Mouse (Mus musculus) neural tube, embryonic 11.5 days (tissue): ENCODE results near the gene Ehhadh. TPM values are rescaled to one million over a fixed set of nuclear protein-coding genes. Genes with fewer than 3 reads are reported as not detected.

Experiments used
- ATAC-seq: fragments of 200-750 bp; cut with Nextera tagmentation; 2 replicates; pipeline ENCODE4 v1.8.0; 2017; ENCODE audit warnings: moderate number of reproducible peaks, mild to moderate bottlenecking, moderate TSS enrichment, moderate library complexity; ENCODE audit not compliant: insufficient read depth, low FRiP score, low TSS enrichment
- DNase-seq: peaks from one replicate; pipeline ENCODE4 v3.0.0-alpha.2; 2015; ENCODE audit warnings: low spot score
- H3K27ac ChIP-seq: fragments of 300-500 bp; sonication (generic); 2 replicates; pipeline ENCODE4 v1.5.1; 2014; ENCODE audit warnings: low read depth, mild to moderate bottlenecking, low read length
- H3K27me3 ChIP-seq: fragments of 300-500 bp; sonication (generic); 2 replicates; pipeline ENCODE4 v1.6.1; 2014; ENCODE audit warnings: mild to moderate bottlenecking, low read length, mixed read lengths; ENCODE audit not compliant: control insufficient read depth, insufficient read depth
- H3K36me3 ChIP-seq: fragments of 300-500 bp; sonication (generic); 2 replicates; pipeline ENCODE4 v1.6.1; 2014; ENCODE audit warnings: mild to moderate bottlenecking, low read length, moderate library complexity, mixed read lengths; ENCODE audit not compliant: control insufficient read depth, insufficient read depth
- H3K4me1 ChIP-seq: fragments of 300-500 bp; sonication (generic); 2 replicates; pipeline ENCODE4 v1.6.1; 2014; ENCODE audit warnings: low read length, mixed read lengths; ENCODE audit not compliant: control insufficient read depth, insufficient read depth
- H3K4me2 ChIP-seq: fragments of 300-500 bp; sonication (generic); 2 replicates; pipeline ENCODE4 v1.6.1; 2014; ENCODE audit warnings: low read depth, mild to moderate bottlenecking, moderate library complexity
- H3K4me3 ChIP-seq: fragments of 300-500 bp; sonication (generic); 2 replicates; pipeline ENCODE4 v1.5.1; 2014; ENCODE audit warnings: low read depth, low read length
- H3K9ac ChIP-seq: fragments of 300-500 bp; sonication (generic); 2 replicates; pipeline ENCODE4 v1.6.1; 2014; ENCODE audit warnings: mild to moderate bottlenecking, low read length
- H3K9me3 ChIP-seq: fragments of 300-500 bp; sonication (generic); 2 replicates; pipeline ENCODE4 v1.6.1; 2016; ENCODE audit warnings: low read length; ENCODE audit not compliant: control insufficient read depth
- WGBS: fragments of 180-500 bp; shearing (Covaris S2); extraction: QIAGEN DNeasy Blood & Tissue Kit; methylation state at CpG from one replicate; pipeline ENCODE4 v1.1.7; 2014; 5-methylcytosine and 5-hydroxymethylcytosine counted together
- polyA plus RNA-seq: library from polyadenylated mRNA; unstranded; fragments of >200 nt; fragmentation: Nextera tagmentation; extraction: Ambion mirVana; gene quantifications from 2 replicates; pipeline ENCODE4 v1.2.1, GENCODE M21; 2014

The Ehhadh gene
- polyA plus RNA-seq: 2.2 and 2.4 TPM in 2 replicates

DNA sequence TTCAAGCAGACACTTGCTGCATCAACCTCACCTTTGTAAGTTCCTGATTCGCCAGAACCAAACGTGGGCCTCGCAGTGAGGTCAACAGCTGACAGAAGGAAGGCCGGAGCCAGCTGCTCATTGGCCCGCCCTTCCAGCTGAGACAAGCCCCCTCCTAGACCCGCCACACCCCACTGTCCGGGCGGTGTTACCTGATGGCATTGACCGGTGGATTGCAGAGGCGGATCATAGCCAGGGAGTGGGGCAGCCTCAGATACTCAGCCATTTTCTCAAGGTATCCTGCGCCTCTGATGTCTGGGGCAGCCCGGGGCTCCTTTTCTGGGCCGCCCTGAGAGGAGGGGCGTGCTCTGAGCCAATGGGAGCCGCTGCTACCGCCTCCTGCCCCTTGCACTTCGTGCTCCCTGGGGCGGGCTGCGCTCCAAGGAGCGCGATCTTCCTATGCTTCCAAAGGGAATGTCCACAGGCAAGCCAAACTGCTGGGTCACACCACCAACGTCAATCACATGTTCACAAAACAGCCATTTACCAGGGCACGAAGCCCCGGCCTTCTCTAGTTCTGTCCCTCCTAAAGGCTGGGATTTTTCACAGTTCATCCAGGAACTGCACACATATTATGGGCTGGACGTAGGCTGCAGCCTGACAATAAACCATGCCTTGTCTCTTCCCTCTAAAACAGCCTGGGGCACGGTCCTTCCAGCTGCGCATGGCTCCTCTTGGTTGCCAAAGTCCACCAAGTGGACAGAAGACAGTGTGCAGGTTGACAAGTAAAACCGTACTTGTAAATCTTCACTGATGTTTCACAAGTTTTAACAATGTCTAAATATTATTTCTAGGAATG, at the start of gene Ehhadh:
TSS of gene Ehhadh (minus strand) at position 292 of the 838 bp plus-strand sequence.
- Histone ChIP-seq H3K27me3 (no peaks in the 10 kb centered on the region), H3K4me3 (peak within 1 kb of the TSS; percentile 43), H3K4me2 (peak within 1 kb of the TSS; percentile 78), H3K9me3 (no peaks in the 10 kb centered on the region), H3K4me1 (no peaks in the 10 kb centered on the region; the same call in 1 of the 2 replicates), H3K36me3 (no peaks in the 10 kb centered on the region), H3K9ac (peak within 1 kb of the TSS; percentile 56), H3K27ac (no peak within 1 kb of the TSS)
- ATAC-seq (peak; percentile 82), DNase-seq (peak; percentile 68)
- WGBS: 7% methylated on average over 28 of the region's 28 CpGs

DNA sequence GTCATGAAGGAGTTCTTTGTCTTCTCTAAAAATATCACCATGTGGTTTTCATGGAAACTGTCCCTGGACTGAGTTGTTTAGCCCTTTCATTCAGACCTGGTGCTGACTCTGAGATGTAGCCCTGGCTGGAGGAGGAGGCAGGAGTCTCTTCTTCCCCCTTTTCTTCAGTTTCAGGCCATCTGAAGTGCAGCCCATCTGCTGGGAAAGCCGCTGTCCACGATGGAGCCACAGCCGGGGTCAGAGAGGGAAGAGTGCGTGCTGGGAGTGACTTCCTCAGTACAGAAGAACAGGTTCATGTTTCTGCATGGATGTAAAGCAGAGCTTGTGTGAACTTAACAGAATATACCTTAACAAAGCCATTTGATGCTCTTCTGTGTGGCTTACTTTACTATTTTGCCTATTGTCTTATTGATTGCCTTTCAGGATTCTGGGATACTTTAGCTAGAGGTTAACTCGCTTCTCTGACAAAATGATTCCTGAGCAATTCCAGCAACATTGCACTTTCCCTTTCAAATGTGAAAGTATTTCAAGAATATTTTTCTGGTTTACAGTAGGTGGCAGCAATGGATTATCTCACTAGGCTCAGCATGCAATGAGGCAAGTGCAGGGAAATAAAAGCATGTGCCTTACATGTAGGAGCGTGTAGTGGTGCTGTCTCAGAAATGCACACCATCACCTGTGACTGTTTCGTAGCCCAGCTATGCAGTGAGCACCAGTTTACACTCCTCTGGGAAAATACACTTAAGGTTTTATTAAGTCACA, 48.9 kb upstream of the Ehhadh start:
- no peak overlapping the region for H3K9ac ChIP-seq
- no peak overlapping the region for H3K27ac ChIP-seq
- no peak overlapping the region for H3K4me3 ChIP-seq
- no peaks in the 10 kb centered on the region for H3K9me3 ChIP-seq
- ATAC-seq (no peak), DNase-seq (no peak)
- no peaks in the 10 kb centered on the region for H3K4me1 ChIP-seq
- no peak overlapping the region for H3K4me2 ChIP-seq
- no peaks in the 10 kb centered on the region for H3K27me3 ChIP-seq
- no peaks in the 10 kb centered on the region for H3K36me3 ChIP-seq
- whole genome bisulfite sequencing: 58% methylated on average over 7 of the region's 7 CpGs

DNA sequence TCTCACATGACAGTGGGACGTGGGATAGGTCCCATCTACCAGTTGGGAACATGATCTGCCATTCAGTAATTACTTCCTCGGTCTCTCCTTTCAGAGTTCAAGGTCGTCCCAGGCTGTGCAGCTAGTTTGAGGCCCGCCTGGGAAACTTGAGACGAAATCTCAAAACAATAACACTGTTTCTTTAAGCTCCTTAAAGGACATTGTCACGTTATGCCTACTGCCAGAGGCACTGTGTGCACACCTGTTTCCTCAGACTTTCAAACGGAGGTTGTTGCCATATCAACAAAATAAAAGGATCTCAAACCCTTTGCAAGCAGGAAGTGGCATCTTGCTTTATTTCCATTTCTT, 48.0 kb upstream of the Ehhadh start:
- WGBS: 62% methylated on average over 7 of the region's 7 CpGs

DNA sequence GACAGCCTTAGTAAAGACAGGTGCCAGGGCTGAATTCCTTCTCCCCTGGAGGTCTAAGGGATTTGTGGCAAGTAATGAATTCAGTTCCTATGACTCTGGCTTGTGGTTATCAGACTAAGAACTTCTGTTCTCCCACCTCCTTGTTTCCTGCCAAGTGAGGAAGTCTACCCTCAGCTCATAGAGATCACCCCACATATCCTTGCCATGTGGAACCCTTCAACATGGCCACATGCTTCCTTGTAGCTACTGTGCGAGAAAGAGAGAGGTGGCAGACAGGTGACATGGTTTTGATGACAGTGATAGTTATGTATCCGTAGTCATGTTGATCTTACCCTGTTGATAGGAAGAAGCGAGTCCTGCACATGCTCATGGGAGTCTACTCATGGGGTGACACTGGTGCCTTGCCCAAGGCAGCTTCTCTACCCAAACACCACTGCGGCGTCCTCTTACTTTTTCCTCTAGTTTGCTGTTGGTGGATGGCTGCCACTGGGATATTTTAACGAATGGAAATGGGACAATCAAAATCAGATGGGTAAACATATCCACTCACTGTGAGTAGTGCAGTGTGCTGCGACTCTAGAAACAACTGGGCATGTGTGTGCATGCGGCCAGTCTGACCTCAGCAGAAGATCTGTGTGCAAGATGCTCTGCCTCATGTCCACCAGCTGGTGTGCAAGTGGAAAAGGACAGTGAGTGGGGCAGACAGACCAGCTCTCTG, 47.4 kb upstream of the Ehhadh start:
- 88% methylated on average over 8 of the region's 8 CpGs for WGBS
- no peak for ATAC-seq

More for the DNA sequence above, 48.0 kb upstream of the Ehhadh start:
- no peaks in the 10 kb centered on the region for H3K9me3 ChIP-seq
- DNase-seq: no peak
- H3K36me3 ChIP-seq: no peaks in the 10 kb centered on the region
- no peak overlapping the region for H3K4me2 ChIP-seq
- H3K27me3 ChIP-seq: no peaks in the 10 kb centered on the region
- no peak overlapping the region for H3K4me3 ChIP-seq
- H3K9ac ChIP-seq: no peak overlapping the region
- no peak overlapping the region for H3K27ac ChIP-seq
- ATAC-seq: no peak
- H3K4me1 ChIP-seq: no peaks in the 10 kb centered on the region

DNA sequence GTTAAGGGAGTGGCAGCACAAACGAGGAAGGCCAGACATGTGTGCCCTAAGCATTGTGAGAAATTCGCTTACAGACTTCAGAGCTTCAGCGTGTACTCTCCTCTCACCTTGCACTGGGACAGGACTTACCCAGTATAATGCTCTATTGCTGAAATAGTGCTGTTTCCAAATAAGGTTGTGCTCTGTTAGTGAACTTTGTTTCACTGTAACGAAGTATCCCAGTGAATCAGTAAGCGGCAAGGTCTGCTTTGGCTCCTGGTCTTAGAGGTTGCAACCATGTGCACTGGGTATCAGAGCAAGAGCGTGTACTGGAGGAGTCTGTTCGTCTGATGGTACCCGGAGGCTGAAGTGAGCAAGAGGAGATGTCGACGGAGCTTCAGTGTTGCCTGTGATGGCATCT, 46.4 kb upstream of the Ehhadh start:
- H3K27me3 ChIP-seq: no peaks in the 10 kb centered on the region
- no peak overlapping the region for H3K27ac ChIP-seq
- no peaks in the 10 kb centered on the region for H3K36me3 ChIP-seq
- H3K4me2 ChIP-seq: no peak overlapping the region
- H3K4me1 ChIP-seq: no peaks in the 10 kb centered on the region
- ATAC-seq: no peak
- no peaks in the 10 kb centered on the region for H3K9me3 ChIP-seq
- no peak for DNase-seq
- H3K9ac ChIP-seq: no peak overlapping the region
- WGBS: 77% methylated on average over 10 of the region's 10 CpGs
- no peak overlapping the region for H3K4me3 ChIP-seq

More for the DNA sequence above, 47.4 kb upstream of the Ehhadh start:
- Histone ChIP-seq H3K27me3 (no peaks in the 10 kb centered on the region), H3K36me3 (no peaks in the 10 kb centered on the region), H3K4me1 (no peaks in the 10 kb centered on the region), H3K4me3 (no peak overlapping the region), H3K27ac (no peak overlapping the region), H3K9ac (no peak overlapping the region), H3K4me2 (no peak overlapping the region), H3K9me3 (no peaks in the 10 kb centered on the region)
- no peak for DNase-seq

DNA sequence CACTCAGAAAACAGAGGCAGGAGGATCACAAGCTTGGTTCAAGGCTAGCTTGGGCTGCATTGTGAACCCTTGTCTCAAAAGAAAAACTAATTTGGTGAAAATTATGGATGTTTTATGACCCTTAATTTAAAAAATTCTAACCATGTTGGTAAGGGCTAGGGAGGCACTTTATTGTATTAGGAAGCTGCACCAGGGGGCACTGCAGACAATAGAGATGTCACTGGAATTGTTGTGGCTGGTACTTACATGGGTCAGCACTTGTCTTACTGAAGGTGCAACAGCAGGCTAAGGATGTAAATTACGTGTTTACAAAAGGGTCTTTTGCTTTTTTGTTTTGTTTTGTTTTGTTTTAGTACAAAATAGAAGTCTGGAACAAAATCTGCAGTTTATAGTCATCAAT, 45.9 kb upstream of the Ehhadh start:
- H3K9ac ChIP-seq: no peak overlapping the region
- ATAC-seq: no peak
- H3K27ac ChIP-seq: no peak overlapping the region
- H3K4me1 ChIP-seq: no peaks in the 10 kb centered on the region
- H3K4me2 ChIP-seq: no peak overlapping the region
- H3K9me3 ChIP-seq: no peaks in the 10 kb centered on the region
- DNase-seq: no peak
- H3K27me3 ChIP-seq: no peaks in the 10 kb centered on the region
- no peak overlapping the region for H3K4me3 ChIP-seq
- H3K36me3 ChIP-seq: no peaks in the 10 kb centered on the region
- WGBS: 65% methylated on average over 1 of the region's 1 CpGs

DNA sequence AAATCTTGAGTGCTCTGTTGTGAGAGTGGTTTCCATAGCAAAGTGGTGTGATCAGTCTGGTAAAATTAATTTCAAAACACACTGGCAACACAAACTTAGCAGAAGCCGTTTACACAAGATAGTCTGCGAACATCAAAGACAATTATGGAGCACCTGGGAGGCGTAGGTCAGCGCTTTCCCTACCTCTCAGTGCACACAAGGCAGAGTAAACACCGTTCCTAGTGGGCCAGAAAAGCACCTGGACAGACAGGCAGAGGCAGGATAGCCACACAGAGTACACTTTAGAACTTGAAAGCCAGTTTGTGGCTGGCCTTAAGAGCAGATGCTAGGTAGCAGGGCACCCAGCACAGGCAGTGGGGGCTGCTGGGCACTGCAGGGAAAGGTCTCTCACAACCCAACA, 44.2 kb upstream of the Ehhadh start:
- DNase-seq: no peak
- 82% methylated on average over 5 of the region's 5 CpGs for WGBS

DNA sequence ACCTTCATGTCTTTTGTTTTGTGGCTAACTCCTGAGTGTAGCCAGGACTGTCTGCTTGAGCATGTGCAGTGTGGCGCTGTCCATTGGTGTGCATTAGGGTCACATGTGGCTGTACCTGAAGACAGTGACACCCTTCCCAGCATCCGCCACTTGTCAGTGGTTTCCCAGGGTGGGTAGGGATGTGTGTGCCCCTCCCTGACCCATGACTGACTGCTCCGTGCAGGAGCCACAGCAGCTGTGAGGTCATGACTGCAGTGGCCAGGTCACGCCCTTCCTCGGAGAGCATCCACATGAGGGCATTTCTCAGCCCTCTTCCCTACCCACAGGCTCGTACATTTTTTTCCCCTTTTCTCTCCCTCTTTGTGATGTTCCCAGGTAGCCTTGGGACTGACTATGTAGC, 43.2 kb upstream of the Ehhadh start:
- no peaks in the 10 kb centered on the region for H3K9me3 ChIP-seq
- no peak overlapping the region for H3K27ac ChIP-seq
- H3K4me1 ChIP-seq: no peaks in the 10 kb centered on the region
- no peaks in the 10 kb centered on the region for H3K36me3 ChIP-seq
- H3K9ac ChIP-seq: no peak overlapping the region
- H3K4me2 ChIP-seq: no peak overlapping the region
- ATAC-seq (no peak), DNase-seq (no peak)
- no peaks in the 10 kb centered on the region for H3K27me3 ChIP-seq
- no peak overlapping the region for H3K4me3 ChIP-seq
- 56% methylated on average over 6 of the region's 6 CpGs for WGBS

More for the DNA sequence above, 44.2 kb upstream of the Ehhadh start:
- Histone ChIP-seq H3K9ac (no peak overlapping the region), H3K27ac (no peak overlapping the region), H3K27me3 (no peaks in the 10 kb centered on the region), H3K9me3 (no peaks in the 10 kb centered on the region), H3K4me3 (no peak overlapping the region), H3K4me2 (no peak overlapping the region), H3K4me1 (no peaks in the 10 kb centered on the region), H3K36me3 (no peaks in the 10 kb centered on the region)
- no peak for ATAC-seq
